9 mouse cellular contexts compared by ENCODE assay signal in the genomic region with DNA sequence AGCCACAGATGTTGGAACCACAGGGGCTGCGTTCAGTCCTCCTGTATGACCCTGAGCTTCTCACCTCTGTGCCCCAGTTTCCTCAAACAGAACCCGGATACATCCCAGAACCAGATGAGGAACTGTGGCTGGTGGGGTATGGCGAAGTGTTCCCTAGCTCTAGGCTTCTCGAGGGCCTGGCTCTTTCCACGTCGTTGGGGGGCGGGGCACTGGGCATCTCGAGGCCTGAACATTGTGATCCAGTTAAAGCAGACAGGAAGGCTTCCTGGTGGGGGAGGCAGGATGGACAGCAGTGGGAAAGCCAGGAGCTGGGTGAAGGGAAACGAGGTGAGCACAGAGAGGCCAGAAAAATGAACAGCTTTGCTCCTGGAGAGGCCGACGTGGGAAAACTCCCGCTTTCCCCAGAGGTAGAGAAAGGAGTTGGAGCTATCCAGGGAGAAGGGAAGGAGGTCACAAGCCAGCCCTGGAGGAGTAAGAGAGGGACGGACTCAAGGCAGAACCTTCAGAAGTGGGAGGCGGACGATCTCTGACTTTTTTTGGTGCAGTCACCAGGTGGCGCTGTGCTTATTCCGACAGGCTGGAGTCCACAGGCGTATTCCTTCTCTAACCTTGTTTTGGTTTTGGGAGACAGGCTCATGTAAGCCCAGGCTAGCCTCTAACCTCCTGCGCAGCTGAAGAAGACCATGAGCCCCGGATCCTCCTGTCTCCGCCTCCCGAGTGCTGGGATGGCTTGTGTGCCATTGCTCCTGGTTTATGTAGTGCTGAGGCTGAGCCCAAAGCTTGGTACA. TPM values are rescaled to one million over a fixed set of nuclear protein-coding genes. Genes with fewer than 3 reads are reported as not detected.
DNase-seq lines count a peak whose midpoint lies in the region; ATAC-seq lines count a peak whose summit lies in the region.
"Had no signal": no experiment of that assay in that cellular context is flagged by ENCODE, and none has a peak within 500 bp of the region (broad histone marks: within the 10 kb centered on the region; RNA-seq: fewer than 3 reads in every experiment).

No protein-coding gene starts in this region.

- 0 out of 2 replicates have a peak overlapping the region, but pooled peaks have one; percentile 3 for H3K4me2 ChIP-seq in liver, embryonic 15.5 days
- H3K4me2 ChIP-seq in neural tube, embryonic 12.5 days (replicated peaks): 0 out of 2 replicates have a peak overlapping the region, but pooled peaks have one; percentile 6

- no peak overlapping the region for H3K9ac ChIP-seq in liver, embryonic 15.5 days
- peak overlapping the region; percentile 14; the same call in 1 of the 2 replicates for H3K9ac ChIP-seq in neural tube, embryonic 12.5 days

- H3K27ac ChIP-seq in embryonic facial prominence, embryonic 10.5 days (replicated peaks): no peak overlapping the region
- 0 out of 2 replicates have a peak overlapping the region, but pooled peaks have one; percentile 29 for H3K27ac ChIP-seq in heart, embryonic 10.5 days
- H3K27ac ChIP-seq in liver, embryonic 15.5 days (replicated peaks): no peak overlapping the region
- H3K27ac ChIP-seq in neural tube, embryonic 12.5 days: no peak overlapping the region

- peak; percentile 61 to 73 for DNase-seq in CD8-positive naive resting alpha-beta T cell, adult 2 months (ENCODE audit: low read depth in 2 of 2, low spot score in 2 of 2)
- peak; percentile 89 for DNase-seq in adrenal gland, postnatal 14 days
- peak; percentile 82 for DNase-seq in embryonic facial prominence, embryonic 10.5 days (ENCODE audit: low spot score)
- peak; percentile 88 for DNase-seq in heart, embryonic 10.5 days (ENCODE audit: low spot score)
- DNase-seq in kidney, postnatal 14 days: peak; percentile 87
- DNase-seq in thymus, postnatal 0 days (ENCODE audit: low spot score): peak; percentile 78

- H3K27me3 ChIP-seq in embryonic facial prominence, embryonic 10.5 days (replicated peaks; ENCODE audit: low read depth, poor library complexity, severe bottlenecking): peaks cover 63% of the 10 kb centered on the region
- peaks cover 49% of the 10 kb centered on the region for H3K27me3 ChIP-seq in heart, embryonic 10.5 days (ENCODE audit: insufficient read depth, poor library complexity, severe bottlenecking)
- peaks cover 32% of the 10 kb centered on the region for H3K27me3 ChIP-seq in liver, embryonic 15.5 days
- peaks cover 26% of the 10 kb centered on the region for H3K27me3 ChIP-seq in neural tube, embryonic 12.5 days (replicated peaks)

- H3K36me3 ChIP-seq in embryonic facial prominence, embryonic 10.5 days (replicated peaks): no peaks in the 10 kb centered on the region
- no peaks in the 10 kb centered on the region for H3K36me3 ChIP-seq in heart, embryonic 10.5 days
- no peaks in the 10 kb centered on the region for H3K36me3 ChIP-seq in liver, embryonic 15.5 days (replicated peaks)
- H3K36me3 ChIP-seq in neural tube, embryonic 12.5 days: no peaks in the 10 kb centered on the region

- H3K9me3 ChIP-seq in embryonic facial prominence, embryonic 10.5 days: no peaks in the 10 kb centered on the region
- H3K9me3 ChIP-seq in heart, embryonic 10.5 days: no peaks in the 10 kb centered on the region
- no peaks in the 10 kb centered on the region for H3K9me3 ChIP-seq in liver, embryonic 15.5 days (replicated peaks)
- H3K9me3 ChIP-seq in neural tube, embryonic 12.5 days: no peaks in the 10 kb centered on the region

- peak overlapping the region; percentile 16; the same call in 1 of the 2 replicates for H3K4me3 ChIP-seq in embryonic facial prominence, embryonic 10.5 days
- peak overlapping the region; percentile 16 for H3K4me3 ChIP-seq in heart, embryonic 10.5 days
- no peak overlapping the region for H3K4me3 ChIP-seq in liver, embryonic 15.5 days (replicated peaks)
- no peak overlapping the region for H3K4me3 ChIP-seq in neural tube, embryonic 12.5 days

- no peak for ATAC-seq in liver, embryonic 15.5 days (ENCODE audit: insufficient read depth)
- ATAC-seq in neural tube, embryonic 12.5 days (ENCODE audit: low FRiP score, low read depth): peak; percentile 42; the same call in 1 of the 2 replicates

- WGBS in embryonic facial prominence, embryonic 10.5 days: 15% methylated on average over 22 of the region's 22 CpGs
- 13% methylated on average over 22 of the region's 22 CpGs for WGBS in heart, embryonic 10.5 days
- whole genome bisulfite sequencing in liver, embryonic 15.5 days (ENCODE audit: insufficient replicate concordance): 14% methylated on average over 22 of the region's 22 CpGs
- WGBS in neural tube, embryonic 12.5 days: 14% methylated on average over 22 of the region's 22 CpGs

- H3K4me1 ChIP-seq in embryonic facial prominence, embryonic 10.5 days: peaks cover 40% of the 10 kb centered on the region
- peaks cover 47% of the 10 kb centered on the region for H3K4me1 ChIP-seq in heart, embryonic 10.5 days
- H3K4me1 ChIP-seq in liver, embryonic 15.5 days (replicated peaks): peaks cover 50% of the 10 kb centered on the region
- H3K4me1 ChIP-seq in neural tube, embryonic 12.5 days: peaks cover 9% of the 10 kb centered on the region

RNA-seq across cellular contexts. Expression of a gene that starts 2.6 kb away (rescaled TPM):
- 0.70 TPM in 1 of 2 replicates, not detected in the other for total RNA-seq in adrenal gland, postnatal 14 days (2021)
- 0.20 TPM in 1 of 2 replicates, not detected in the other for polyA plus RNA-seq in embryonic facial prominence, embryonic 10.5 days (2016; fragmentation: Nextera tagmentation; extraction: Ambion mirVana)
- polyA plus RNA-seq in heart, embryonic 10.5 days (2016; fragmentation: Nextera tagmentation; extraction: Ambion mirVana): 0.14 and 0.15 TPM in 2 replicates
- polyA plus RNA-seq in liver, embryonic 15.5 days (2015; fragmentation: Nextera tagmentation; extraction: Ambion mirVana): 211 and 227 TPM in 2 replicates
- polyA plus RNA-seq in neural tube, embryonic 12.5 days (2016; fragmentation: Nextera tagmentation; extraction: Ambion mirVana): 0.34 and 0.53 TPM in 2 replicates
- polyA plus RNA-seq in thymus, postnatal 0 days (2015; fragmentation: Nextera tagmentation; extraction: Ambion mirVana): 0.30 and 0.74 TPM in 2 replicates
- total RNA-seq: layer of hippocampus, postnatal 14 days had no signal

RNA-seq across cellular contexts. Expression of a gene that starts 7.2 kb away (rescaled TPM):
- 561 and 750 TPM in 2 replicates for total RNA-seq in adrenal gland, postnatal 14 days (2021)
- not detected in 2 replicates for polyA plus RNA-seq in embryonic facial prominence, embryonic 10.5 days (2016; fragmentation: Nextera tagmentation; extraction: Ambion mirVana)
- not detected in 2 replicates for polyA plus RNA-seq in heart, embryonic 10.5 days (2016; fragmentation: Nextera tagmentation; extraction: Ambion mirVana)
- not detected in 2 replicates for polyA plus RNA-seq in liver, embryonic 15.5 days (2015; fragmentation: Nextera tagmentation; extraction: Ambion mirVana)
- polyA plus RNA-seq in neural tube, embryonic 12.5 days (2016; fragmentation: Nextera tagmentation; extraction: Ambion mirVana): not detected in 2 replicates
- 4.2 TPM in 1 of 2 replicates, not detected in the other for polyA plus RNA-seq in thymus, postnatal 0 days (2015; fragmentation: Nextera tagmentation; extraction: Ambion mirVana)
- total RNA-seq: layer of hippocampus, postnatal 14 days had no signal

RNA-seq across cellular contexts. Expression of a gene that starts 9.1 kb away (rescaled TPM):
- 0.93 and 2.2 TPM in 2 replicates for total RNA-seq in adrenal gland, postnatal 14 days (2021)
- 123 and 139 TPM in 2 replicates for polyA plus RNA-seq in embryonic facial prominence, embryonic 10.5 days (2016; fragmentation: Nextera tagmentation; extraction: Ambion mirVana)
- polyA plus RNA-seq in heart, embryonic 10.5 days (2016; fragmentation: Nextera tagmentation; extraction: Ambion mirVana): 16.2 and 36.9 TPM in 2 replicates
- polyA plus RNA-seq in liver, embryonic 15.5 days (2015; fragmentation: Nextera tagmentation; extraction: Ambion mirVana): 5.8 and 6.1 TPM in 2 replicates
- polyA plus RNA-seq in neural tube, embryonic 12.5 days (2016; fragmentation: Nextera tagmentation; extraction: Ambion mirVana): 296 and 301 TPM in 2 replicates
- polyA plus RNA-seq in thymus, postnatal 0 days (2015; fragmentation: Nextera tagmentation; extraction: Ambion mirVana): 3.3 and 3.4 TPM in 2 replicates

RNA-seq across cellular contexts. Expression of a gene that starts 9.2 kb away (rescaled TPM):
- total RNA-seq in adrenal gland, postnatal 14 days (2021): 1.0 TPM in 1 of 2 replicates, not detected in the other
- 9.3 and 12.3 TPM in 2 replicates for polyA plus RNA-seq in embryonic facial prominence, embryonic 10.5 days (2016; fragmentation: Nextera tagmentation; extraction: Ambion mirVana)
- polyA plus RNA-seq in heart, embryonic 10.5 days (2016; fragmentation: Nextera tagmentation; extraction: Ambion mirVana): 2.4 and 7.8 TPM in 2 replicates
- 112 and 131 TPM in 2 replicates for polyA plus RNA-seq in liver, embryonic 15.5 days (2015; fragmentation: Nextera tagmentation; extraction: Ambion mirVana)
- 12.6 and 15.5 TPM in 2 replicates for polyA plus RNA-seq in neural tube, embryonic 12.5 days (2016; fragmentation: Nextera tagmentation; extraction: Ambion mirVana)
- 1.7 TPM in 2 replicates for polyA plus RNA-seq in thymus, postnatal 0 days (2015; fragmentation: Nextera tagmentation; extraction: Ambion mirVana)

RNA-seq across cellular contexts. Expression of a gene that starts 25.2 kb away (rescaled TPM):
- 32.0 and 38.4 TPM in 2 replicates for total RNA-seq in adrenal gland, postnatal 14 days (2021)
- polyA plus RNA-seq in embryonic facial prominence, embryonic 10.5 days (2016; fragmentation: Nextera tagmentation; extraction: Ambion mirVana): 63.6 and 68.1 TPM in 2 replicates
- 51.9 and 54.4 TPM in 2 replicates for polyA plus RNA-seq in heart, embryonic 10.5 days (2016; fragmentation: Nextera tagmentation; extraction: Ambion mirVana)
- polyA plus RNA-seq in liver, embryonic 15.5 days (2015; fragmentation: Nextera tagmentation; extraction: Ambion mirVana): 16.4 and 18.0 TPM in 2 replicates
- polyA plus RNA-seq in neural tube, embryonic 12.5 days (2016; fragmentation: Nextera tagmentation; extraction: Ambion mirVana): 60.5 and 62.6 TPM in 2 replicates
- 32.6 and 39.1 TPM in 2 replicates for polyA plus RNA-seq in thymus, postnatal 0 days (2015; fragmentation: Nextera tagmentation; extraction: Ambion mirVana)

Comparison
In these comparisons a context has a peak if more than half of its experiments do, and no peak if none do; other contexts are left out.
1. H3K4me3 ChIP-seq: peak in embryonic facial prominence, embryonic 10.5 days (single experiment) and heart, embryonic 10.5 days (single experiment); none in liver, embryonic 15.5 days (single experiment) and neural tube, embryonic 12.5 days (single experiment).
2. RNA of a gene that starts 2.6 kb away (polyA plus RNA-seq): 211 to 227 TPM in liver, embryonic 15.5 days; 0.30 to 0.74 TPM in thymus, postnatal 0 days, 0.34 to 0.53 TPM in neural tube, embryonic 12.5 days, 0.20 TPM in embryonic facial prominence, embryonic 10.5 days and 0.14 to 0.15 TPM in heart, embryonic 10.5 days; every median in the first group is over 100 times any median in the second.
3. Peak in every context shown above with its lines, with median percentiles within 50 percentile points of each other: DNase-seq.